Mouse (Mus musculus) heart, embryonic 10.5 days (tissue): ENCODE data around the gene Mr1. TPM values are rescaled to one million over a fixed set of nuclear protein-coding genes. Genes with fewer than 3 reads are reported as not detected.

Source experiments
- DNase-seq: peaks from one replicate; pipeline ENCODE4 v3.0.0-alpha.2; 2017; ENCODE audit warnings: low spot score
- H3K27ac ChIP-seq: fragments of 300-500 bp; sonication (generic); 2 replicates; pipeline ENCODE4 v1.5.1; 2016; ENCODE audit warnings: mild to moderate bottlenecking
- H3K27me3 ChIP-seq: fragments of 300-500 bp; sonication (generic); 2 replicates; pipeline ENCODE4 v1.6.1; 2016; ENCODE audit warnings: mild to moderate bottlenecking; ENCODE audit not compliant: poor library complexity, insufficient read depth, severe bottlenecking
- H3K36me3 ChIP-seq: fragments of 300-500 bp; sonication (generic); 2 replicates; pipeline ENCODE4 v1.6.1; 2016; ENCODE audit warnings: mild to moderate bottlenecking, moderate library complexity
- H3K4me1 ChIP-seq: fragments of 300-500 bp; sonication (generic); 2 replicates; pipeline ENCODE4 v1.6.1; 2016; ENCODE audit warnings: mild to moderate bottlenecking
- H3K4me3 ChIP-seq: fragments of 300-500 bp; sonication (generic); 2 replicates; pipeline ENCODE4 v1.5.1; 2016; ENCODE audit warnings: mild to moderate bottlenecking, moderate library complexity
- H3K9me3 ChIP-seq: fragments of 300-500 bp; sonication (generic); 2 replicates; pipeline ENCODE4 v1.6.1; 2016; ENCODE audit warnings: mild to moderate bottlenecking, moderate library complexity
- WGBS: fragments of 180-500 bp; shearing (Covaris S2); methylation state at CpG from one replicate; pipeline ENCODE4 v1.1.7; 2016; 5-methylcytosine and 5-hydroxymethylcytosine counted together
- polyA plus RNA-seq: library from polyadenylated mRNA; unstranded; fragments of >200 nt; fragmentation: Nextera tagmentation; extraction: Ambion mirVana; gene quantifications from 2 replicates; pipeline ENCODE4 v1.2.1, GENCODE M21; 2016

The Mr1 gene
- polyA plus RNA-seq, 1 experiment from 2014 or later, result 1.3 TPM

- Histone ChIP-seq H3K4me3 (no peak overlapping the region), H3K36me3 (no peaks in the 10 kb centered on the region), H3K27me3 (no peaks in the 10 kb centered on the region), H3K9me3 (no peaks in the 10 kb centered on the region), H3K27ac (no peak overlapping the region), H3K4me1 (peaks cover 6% of the 10 kb centered on the region; the same call in 1 of the 2 replicates)
- 79% methylated on average over 21 of the region's 21 CpGs for WGBS
- no peak for DNase-seq
Measured at GRCm38 (mm10) chr1:155121977-155122939, 24.4 kb downstream of the Mr1 start.

- 63% methylated on average over 1 of the region's 1 CpGs for WGBS
Measured at GRCm38 (mm10) chr1:155119719-155120118, 26.9 kb downstream of the Mr1 start.

GRCm38 (mm10) chr1:155113946-155114345 lies 32.7 kb downstream of the Mr1 start:
- no peaks in the 10 kb centered on the region for H3K9me3 ChIP-seq
- H3K4me1 ChIP-seq, result peaks cover 49% of the 10 kb centered on the region
- DNase-seq, result no peak
- 10% methylated on average over 3 of the region's 3 CpGs for WGBS
- H3K36me3 ChIP-seq, result no peaks in the 10 kb centered on the region
- no peak overlapping the region for H3K4me3 ChIP-seq
- 0 out of 2 replicates have a peak overlapping the region, but pooled peaks have one; percentile 36 for H3K27ac ChIP-seq
- 0 out of 2 replicates have a peak, but pooled peaks cover 7% of the 10 kb centered on the region for H3K27me3 ChIP-seq

More at GRCm38 (mm10) chr1:155119719-155120118, 26.9 kb downstream of the Mr1 start:
- no peak for DNase-seq
- H3K27me3 ChIP-seq, result 0 out of 2 replicates have a peak, but pooled peaks cover 7% of the 10 kb centered on the region
- H3K4me1 ChIP-seq, result peaks cover 6% of the 10 kb centered on the region
- H3K27ac ChIP-seq, result no peak overlapping the region
- H3K9me3 ChIP-seq, result no peaks in the 10 kb centered on the region
- H3K4me3 ChIP-seq, result no peak overlapping the region
- no peaks in the 10 kb centered on the region for H3K36me3 ChIP-seq

GRCm38 (mm10) chr1:155112875-155113274 lies 33.7 kb downstream of the Mr1 start:
- Histone ChIP-seq H3K36me3 (no peaks in the 10 kb centered on the region), H3K4me1 (peaks cover 59% of the 10 kb centered on the region), H3K9me3 (no peaks in the 10 kb centered on the region), H3K27me3 (0 out of 2 replicates have a peak, but pooled peaks cover 7% of the 10 kb centered on the region), H3K27ac (no peak overlapping the region), H3K4me3 (no peak overlapping the region)
- DNase-seq, result no peak
- WGBS, result 87% methylated on average over 1 of the region's 1 CpGs

- Histone ChIP-seq H3K4me1 (peaks cover 64% of the 10 kb centered on the region), H3K4me3 (no peak overlapping the region), H3K36me3 (no peaks in the 10 kb centered on the region), H3K27me3 (0 out of 2 replicates have a peak, but pooled peaks cover 7% of the 10 kb centered on the region), H3K9me3 (no peaks in the 10 kb centered on the region), H3K27ac (0 out of 2 replicates have a peak overlapping the region, but pooled peaks have one; percentile 36)
- no peak for DNase-seq
- WGBS, result 20% methylated on average over 4 of the region's 4 CpGs
Measured at GRCm38 (mm10) chr1:155112118-155112517, 34.5 kb downstream of the Mr1 start.

- WGBS, result 25% methylated on average over 6 of the region's 6 CpGs
- H3K4me1 ChIP-seq, result peaks cover 64% of the 10 kb centered on the region
- no peaks in the 10 kb centered on the region for H3K9me3 ChIP-seq
- H3K27me3 ChIP-seq, result 0 out of 2 replicates have a peak, but pooled peaks cover 7% of the 10 kb centered on the region
- DNase-seq, result no peak
- H3K36me3 ChIP-seq, result no peaks in the 10 kb centered on the region
- peak overlapping the region; percentile 69 for H3K27ac ChIP-seq
- no peak overlapping the region for H3K4me3 ChIP-seq
Measured at GRCm38 (mm10) chr1:155111491-155111890, 35.1 kb downstream of the Mr1 start.

- H3K36me3 ChIP-seq, result no peaks in the 10 kb centered on the region
- peak overlapping the region; percentile 87 for H3K27ac ChIP-seq
- H3K4me1 ChIP-seq, result peaks cover 64% of the 10 kb centered on the region
- WGBS, result 13% methylated on average over 18 of the region's 18 CpGs
- no peak for DNase-seq
- peak overlapping the region; percentile 31; the same call in 1 of the 2 replicates for H3K4me3 ChIP-seq
- no peaks in the 10 kb centered on the region for H3K9me3 ChIP-seq
- H3K27me3 ChIP-seq, result no peaks in the 10 kb centered on the region
Measured at GRCm38 (mm10) chr1:155109387-155110350, 36.9 kb downstream of the Mr1 start.

- H3K9me3 ChIP-seq, result no peaks in the 10 kb centered on the region
- peaks cover 54% of the 10 kb centered on the region for H3K4me1 ChIP-seq
- H3K27ac ChIP-seq, result peak overlapping the region; percentile 87
- H3K27me3 ChIP-seq, result no peaks in the 10 kb centered on the region
- WGBS, result 31% methylated on average over 4 of the region's 4 CpGs
- DNase-seq, result no peak
- H3K36me3 ChIP-seq, result no peaks in the 10 kb centered on the region
- no peak overlapping the region for H3K4me3 ChIP-seq
Measured at GRCm38 (mm10) chr1:155108412-155108811, 38.2 kb downstream of the Mr1 start.

- no peak for DNase-seq
- WGBS, result 49% methylated on average over 5 of the region's 5 CpGs
- no peaks in the 10 kb centered on the region for H3K9me3 ChIP-seq
- peak overlapping the region; percentile 87 for H3K27ac ChIP-seq
- H3K36me3 ChIP-seq, result no peaks in the 10 kb centered on the region
- no peaks in the 10 kb centered on the region for H3K27me3 ChIP-seq
- H3K4me1 ChIP-seq, result peaks cover 50% of the 10 kb centered on the region
- no peak overlapping the region for H3K4me3 ChIP-seq
Measured at GRCm38 (mm10) chr1:155107843-155108242, 38.8 kb downstream of the Mr1 start.

GRCm38 (mm10) chr1:155106310-155106709 lies 40.3 kb downstream of the Mr1 start:
- Histone ChIP-seq H3K9me3 (no peaks in the 10 kb centered on the region), H3K27ac (no peak overlapping the region), H3K4me3 (no peak overlapping the region), H3K27me3 (no peaks in the 10 kb centered on the region), H3K4me1 (peaks cover 35% of the 10 kb centered on the region), H3K36me3 (no peaks in the 10 kb centered on the region)
- WGBS, result 65% methylated on average over 1 of the region's 1 CpGs
- no peak for DNase-seq

- DNase-seq, result no peak
Measured at GRCm38 (mm10) chr1:155103991-155104390, 42.6 kb downstream of the Mr1 start.

GRCm38 (mm10) chr1:155102631-155103030 lies 44.0 kb downstream of the Mr1 start:
- Histone ChIP-seq H3K4me1 (peaks cover 7% of the 10 kb centered on the region), H3K36me3 (no peaks in the 10 kb centered on the region), H3K27me3 (no peaks in the 10 kb centered on the region), H3K9me3 (no peaks in the 10 kb centered on the region), H3K27ac (no peak overlapping the region), H3K4me3 (no peak overlapping the region)
- DNase-seq, result no peak
- 60% methylated on average over 4 of the region's 4 CpGs for WGBS

More at GRCm38 (mm10) chr1:155103991-155104390, 42.6 kb downstream of the Mr1 start:
- 80% methylated on average over 5 of the region's 5 CpGs for WGBS
- Histone ChIP-seq H3K27ac (no peak overlapping the region), H3K9me3 (no peaks in the 10 kb centered on the region), H3K4me3 (no peak overlapping the region), H3K4me1 (peaks cover 21% of the 10 kb centered on the region), H3K27me3 (no peaks in the 10 kb centered on the region), H3K36me3 (no peaks in the 10 kb centered on the region)
